In genomic region chr8:7205086-7205485, GRCm38 (mm10) we compare ENCODE assay signal across 33 mouse cellular contexts.
"Had no signal": no experiment of that assay in that cellular context is flagged by ENCODE, and none has a peak within 500 bp of the region (broad histone marks: within the 10 kb centered on the region; RNA-seq: fewer than 3 reads in every experiment).

No protein-coding gene starts in this region.

- ATAC-seq: hindbrain, embryonic 16.5 days; hindbrain, postnatal 0 days; inflammation-experienced regulatory T-cells, adult 6 months; intestine, embryonic 15.5 days; intestine, embryonic 16.5 days; intestine, postnatal 0 days had no signal

- DNase-seq: heart, postnatal 10 days; heart, postnatal 14 days; heart, postnatal 36 days; heart, postnatal 4 days; kidney, adult 11 months; kidney, adult 18-20 months; kidney, adult 2 months; kidney, adult 8-10 months; kidney, adult 9 months; kidney, postnatal 10 days; kidney, postnatal 14 days; kidney, postnatal 25 days; kidney, postnatal 36 days; kidney, postnatal 4 days; layer of hippocampus, adult 9-11 months; layer of hippocampus, postnatal 36 days had no signal

- H3K9ac ChIP-seq: heart, embryonic 13.5 days; heart, embryonic 15.5 days; hindbrain, embryonic 12.5 days; hindbrain, embryonic 13.5 days; hindbrain, embryonic 14.5 days; hindbrain, embryonic 15.5 days; intestine, embryonic 15.5 days; kidney, embryonic 15.5 days had no signal

- H3K4me1 ChIP-seq: heart, embryonic 13.5 days; heart, embryonic 15.5 days; hindbrain, embryonic 10.5 days; hindbrain, embryonic 12.5 days; hindbrain, embryonic 13.5 days; hindbrain, embryonic 15.5 days; intestine, embryonic 15.5 days; kidney, embryonic 15.5 days had no signal

- H3K36me3 ChIP-seq: heart, embryonic 13.5 days; heart, embryonic 15.5 days; hindbrain, embryonic 10.5 days; hindbrain, embryonic 12.5 days; hindbrain, embryonic 13.5 days; hindbrain, embryonic 15.5 days; intestine, embryonic 15.5 days; kidney, embryonic 15.5 days had no signal

- H3K9me3 ChIP-seq: heart, embryonic 13.5 days; heart, embryonic 15.5 days; hindbrain, embryonic 10.5 days; hindbrain, embryonic 12.5 days; hindbrain, embryonic 13.5 days; hindbrain, embryonic 15.5 days; intestine, embryonic 15.5 days; kidney, embryonic 15.5 days had no signal

- H3K27me3 ChIP-seq: heart, embryonic 13.5 days; heart, embryonic 15.5 days; hindbrain, embryonic 12.5 days; hindbrain, embryonic 13.5 days; hindbrain, embryonic 15.5 days; intestine, embryonic 15.5 days; kidney, embryonic 15.5 days had no signal

- H3K4me2 ChIP-seq: heart, embryonic 13.5 days; heart, embryonic 15.5 days; hindbrain, embryonic 12.5 days; hindbrain, embryonic 13.5 days; hindbrain, embryonic 14.5 days; hindbrain, embryonic 15.5 days; intestine, embryonic 15.5 days; kidney, embryonic 15.5 days had no signal

- H3K4me3 ChIP-seq: heart, embryonic 13.5 days; heart, embryonic 15.5 days; hindbrain, embryonic 10.5 days; hindbrain, embryonic 12.5 days; hindbrain, embryonic 13.5 days; hindbrain, embryonic 15.5 days; intestine, embryonic 15.5 days; kidney, embryonic 15.5 days; layer of hippocampus, adult 2 months; left cerebral cortex, adult 2 months had no signal

- H3K27ac ChIP-seq: heart, embryonic 13.5 days; heart, embryonic 15.5 days; hindbrain, embryonic 10.5 days; hindbrain, embryonic 12.5 days; hindbrain, embryonic 13.5 days; hindbrain, embryonic 14.5 days; hindbrain, embryonic 15.5 days; hindbrain, postnatal 0 days; intestine, embryonic 15.5 days; kidney, embryonic 15.5 days; kidney, postnatal 0 days; layer of hippocampus, adult 2 months; left cerebral cortex, adult 2 months had no signal
